Mouse (Mus musculus): ENCODE results near the gene Vmn2r94. TPM values are rescaled to one million over a fixed set of nuclear protein-coding genes. Genes with fewer than 3 reads are reported as not detected.

Vmn2r94 gene
- not detected for total RNA-seq (2021)

GRCm38 (mm10) chr17:18277656-18278055, at the start of gene Vmn2r94:
Vmn2r94 (minus strand) TSS chr17:18277756.
- DNase-seq: no peak
- intact Hi-C loops (cut with DNase I): no loop called here

GRCm38 (mm10) chr17:18323031-18323430, 45.5 kb upstream of the Vmn2r94 start:
- intact Hi-C loops (cut with DNase I): no loop called here
- no peak for DNase-seq

- intact Hi-C loops (cut with DNase I): no loop called here
- DNase-seq: no peak
Observed at GRCm38 (mm10) chr17:18297799-18298198, 20.2 kb upstream of the Vmn2r94 start, which contains the start of gene Vmn2r93. Vmn2r93 (plus strand) TSS chr17:18298099.

- intact Hi-C loops (cut with DNase I): no loop called here
- no peak for DNase-seq
Observed at GRCm38 (mm10) chr17:18236931-18237330, 40.6 kb downstream of the Vmn2r94 start.

- intact Hi-C loops (cut with DNase I): no loop called here
- DNase-seq: no peak
Observed at GRCm38 (mm10) chr17:18231996-18232395, 45.6 kb downstream of the Vmn2r94 start.

GRCm38 (mm10) chr17:18221300-18221699, 56.3 kb downstream of the Vmn2r94 start:
- DNase-seq: no peak

More at GRCm38 (mm10) chr17:18221300-18221699, 56.3 kb downstream of the Vmn2r94 start:
- intact Hi-C loops (cut with DNase I): no loop called here

Other genes starting within 250 kb of the Vmn2r94 start
- gene Vmn2r124, start 228.3 kb downstream of the Vmn2r94 start, total RNA-seq (2021): under 1 TPM in 1 of 2 experiments, not detected in 1; 0.10 TPM
- gene Vmn2r91, start 192.7 kb downstream of the Vmn2r94 start, total RNA-seq (2021): not detected
- not detected for gene Vmn2r92, start 125.9 kb downstream of the Vmn2r94 start, total RNA-seq (2021)
- gene Vmn2r93, start 20.3 kb upstream of the Vmn2r94 start, total RNA-seq (2021): not detected
- under 1 TPM in 1 of 2 experiments, not detected in 1; 0.04 TPM for gene Vmn2r95, start 146.3 kb upstream of the Vmn2r94 start, total RNA-seq (2021)

All from left cerebral cortex, postnatal 4 days (tissue).